Mouse (Mus musculus) intestine, postnatal 0 days (tissue): ENCODE measurements around the gene Map7d1. TPM values are rescaled to one million over a fixed set of nuclear protein-coding genes. Genes with fewer than 3 reads are reported as not detected.

Experiments
- ATAC-seq: fragments of 200-750 bp; cut with Nextera tagmentation; 2 replicates; pipeline ENCODE4 v1.8.0; 2017; ENCODE audit warnings: mild to moderate bottlenecking, moderate TSS enrichment, moderate library complexity
- H3K27ac ChIP-seq: fragments of 300-500 bp; sonication (generic); 2 replicates; pipeline ENCODE4 v1.5.1; 2014; ENCODE audit warnings: mild to moderate bottlenecking, low read depth, low read length, moderate library complexity
- H3K27me3 ChIP-seq: fragments of 300-500 bp; sonication (generic); replicated peaks from 2 replicates; pipeline ENCODE4 v1.6.1; 2014; ENCODE audit warnings: low read length, mixed read lengths; ENCODE audit not compliant: control insufficient read depth, insufficient read depth
- H3K36me3 ChIP-seq: fragments of 300-500 bp; sonication (generic); 2 replicates; pipeline ENCODE4 v1.6.1; 2014; ENCODE audit warnings: mild to moderate bottlenecking, moderate library complexity; ENCODE audit not compliant: control insufficient read depth, insufficient read depth
- H3K4me1 ChIP-seq: fragments of 300-500 bp; sonication (generic); replicated peaks from 2 replicates; pipeline ENCODE4 v1.6.1; 2014; ENCODE audit warnings: antibody characterized with exemption, low read length, mixed read lengths; ENCODE audit not compliant: control insufficient read depth, insufficient read depth
- H3K4me2 ChIP-seq: fragments of 300-500 bp; sonication (generic); replicated peaks from 2 replicates; pipeline ENCODE4 v1.6.1; 2014; ENCODE audit warnings: low read depth, mild to moderate bottlenecking, moderate library complexity
- H3K4me3 ChIP-seq: fragments of 300-500 bp; sonication (generic); 2 replicates; pipeline ENCODE4 v1.5.1; 2014; ENCODE audit warnings: low read depth, low read length
- H3K9ac ChIP-seq: fragments of 300-500 bp; sonication (generic); 2 replicates; pipeline ENCODE4 v1.6.1; 2014; ENCODE audit warnings: mild to moderate bottlenecking, low read depth, low read length
- H3K9me3 ChIP-seq: fragments of 300-500 bp; sonication (generic); 2 replicates; pipeline ENCODE4 v1.6.1; 2016; ENCODE audit warnings: mixed run types; ENCODE audit not compliant: control insufficient read depth
- CTCF ChIP-seq: sonication (generic); IDR thresholded peaks from 2 replicates; pipeline ENCODE4 v1.5.1; 2016; ENCODE audit warnings: low read depth, mild to moderate bottlenecking, control low read depth, antibody characterized with exemption, moderate library complexity
- WGBS: fragments of 180-500 bp; shearing (Covaris S2); extraction: QIAGEN DNeasy Blood & Tissue Kit; methylation state at CpG from one replicate; pipeline ENCODE4 v1.1.7; 2014; 5-methylcytosine and 5-hydroxymethylcytosine counted together
- polyA plus RNA-seq: library from polyadenylated mRNA; unstranded; fragments of >200 nt; fragmentation: Nextera tagmentation; extraction: Ambion mirVana; gene quantifications from 2 replicates; pipeline ENCODE4 v1.2.1, GENCODE M21; 2015

The Map7d1 gene
- polyA plus RNA-seq, 1 experiment from 2014 or later = 12.2 TPM

DNA sequence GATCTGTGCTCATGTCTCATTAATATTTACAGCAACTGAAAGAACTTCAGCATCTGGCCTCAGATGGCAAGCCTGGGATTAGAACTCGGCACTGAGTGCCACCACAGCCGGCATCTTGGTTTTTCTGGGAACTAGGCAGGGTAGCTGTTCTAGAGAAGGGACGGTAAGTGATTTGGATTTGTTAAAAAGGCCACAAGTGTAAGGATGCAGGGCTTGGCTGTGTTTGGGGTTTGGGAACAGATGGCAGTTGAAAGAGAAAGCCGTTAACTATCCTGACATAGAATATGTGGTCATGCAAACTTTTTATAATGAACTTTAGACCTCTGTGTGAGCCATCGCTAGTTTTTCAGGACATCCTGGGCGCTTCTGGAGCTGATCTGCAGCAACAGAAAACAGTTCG lies 5.5 kb upstream of the Map7d1 start:
- Histone ChIP-seq H3K9me3 (no peaks in the 10 kb centered on the region), H3K27me3 (0 out of 2 replicates have a peak, but pooled peaks cover 3% of the 10 kb centered on the region), H3K4me2 (peak overlapping the region; percentile 48; the same call in 1 of the 2 replicates), H3K27ac (no peak overlapping the region), H3K4me3 (0 out of 2 replicates have a peak overlapping the region, but pooled peaks have one; percentile 58), H3K9ac (no peak overlapping the region), H3K36me3 (no peaks in the 10 kb centered on the region), H3K4me1 (peaks cover 6% of the 10 kb centered on the region)
- 47% methylated on average over 7 of the region's 7 CpGs for WGBS
- no peak for ATAC-seq
- no peak for TF ChIP-seq CTCF

DNA sequence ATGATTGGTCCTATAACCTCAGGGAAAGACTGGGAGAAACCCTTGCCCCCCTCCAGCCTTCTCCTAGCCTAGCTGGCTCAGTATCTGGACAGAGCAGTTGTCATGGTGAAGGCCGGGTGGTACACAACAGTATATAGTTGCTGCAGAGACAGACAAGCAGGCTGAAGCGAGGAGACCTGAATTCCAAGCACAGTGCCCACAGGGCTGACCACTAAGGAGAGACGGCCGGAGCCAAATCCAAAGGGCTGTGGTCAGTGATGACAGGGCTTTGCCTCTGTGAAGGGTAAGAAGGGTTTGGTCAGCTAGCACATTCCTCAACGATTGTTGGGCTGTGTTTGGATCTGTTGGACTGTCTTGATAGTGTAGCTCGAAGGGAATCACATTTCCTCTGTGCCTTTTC lies 5.1 kb upstream of the Map7d1 start:
- Histone ChIP-seq H3K9ac (no peak overlapping the region), H3K9me3 (no peaks in the 10 kb centered on the region), H3K27ac (peak overlapping the region; percentile 24; the same call in 1 of the 2 replicates), H3K27me3 (0 out of 2 replicates have a peak, but pooled peaks cover 3% of the 10 kb centered on the region), H3K4me1 (peaks cover 6% of the 10 kb centered on the region), H3K4me3 (no peak overlapping the region), H3K4me2 (peak overlapping the region; percentile 48), H3K36me3 (no peaks in the 10 kb centered on the region)
- TF ChIP-seq CTCF = no peak
- 68% methylated on average over 6 of the region's 6 CpGs for WGBS
- ATAC-seq = no peak

DNA sequence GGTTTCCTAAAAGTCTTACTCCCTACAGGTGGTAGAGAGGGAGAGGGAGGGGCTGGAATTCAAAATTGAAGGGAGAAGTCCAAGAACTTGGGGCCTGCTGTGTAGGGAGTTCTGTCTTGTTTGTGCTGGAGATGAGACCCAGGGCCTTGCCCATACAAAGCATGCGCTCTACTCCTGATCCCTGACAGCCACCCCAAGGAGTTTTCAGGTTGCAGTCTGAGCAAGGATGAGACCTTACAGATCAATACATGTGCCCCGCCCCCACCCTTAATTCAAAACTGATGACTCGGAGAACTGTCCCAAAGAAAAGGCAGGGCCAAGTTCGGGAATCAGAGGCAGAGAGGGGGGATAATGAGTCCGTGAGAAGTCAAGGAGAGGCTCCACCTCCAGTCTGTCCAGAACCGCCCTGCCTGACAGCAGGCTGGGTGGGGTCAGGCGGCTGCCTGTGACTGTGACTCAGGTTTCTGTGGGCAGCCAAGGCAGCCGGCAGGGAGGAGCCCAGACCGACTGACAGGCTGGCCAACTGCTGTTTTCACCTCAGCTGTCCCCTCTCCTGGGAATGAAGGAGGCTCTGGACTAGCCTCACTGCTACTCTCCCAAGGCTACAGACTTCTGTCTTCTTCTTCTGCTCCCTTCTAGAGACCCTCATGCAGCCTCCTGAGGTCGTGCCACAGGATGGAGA lies 4.5 kb upstream of the Map7d1 start:
- peak overlapping the region; percentile 48 for H3K4me2 ChIP-seq
- H3K36me3 ChIP-seq = no peaks in the 10 kb centered on the region
- no peak overlapping the region for H3K9ac ChIP-seq
- peak overlapping the region; percentile 4; the same call in 1 of the 2 replicates for H3K4me3 ChIP-seq
- 0 out of 2 replicates have a peak, but pooled peaks cover 3% of the 10 kb centered on the region for H3K27me3 ChIP-seq
- peaks cover 6% of the 10 kb centered on the region for H3K4me1 ChIP-seq
- peak; percentile 31 for ATAC-seq
- no peak for TF ChIP-seq CTCF
- WGBS = 5% methylated on average over 10 of the region's 10 CpGs
- H3K9me3 ChIP-seq = no peaks in the 10 kb centered on the region
- H3K27ac ChIP-seq = peak overlapping the region; percentile 58; the same call in 1 of the 2 replicates

DNA sequence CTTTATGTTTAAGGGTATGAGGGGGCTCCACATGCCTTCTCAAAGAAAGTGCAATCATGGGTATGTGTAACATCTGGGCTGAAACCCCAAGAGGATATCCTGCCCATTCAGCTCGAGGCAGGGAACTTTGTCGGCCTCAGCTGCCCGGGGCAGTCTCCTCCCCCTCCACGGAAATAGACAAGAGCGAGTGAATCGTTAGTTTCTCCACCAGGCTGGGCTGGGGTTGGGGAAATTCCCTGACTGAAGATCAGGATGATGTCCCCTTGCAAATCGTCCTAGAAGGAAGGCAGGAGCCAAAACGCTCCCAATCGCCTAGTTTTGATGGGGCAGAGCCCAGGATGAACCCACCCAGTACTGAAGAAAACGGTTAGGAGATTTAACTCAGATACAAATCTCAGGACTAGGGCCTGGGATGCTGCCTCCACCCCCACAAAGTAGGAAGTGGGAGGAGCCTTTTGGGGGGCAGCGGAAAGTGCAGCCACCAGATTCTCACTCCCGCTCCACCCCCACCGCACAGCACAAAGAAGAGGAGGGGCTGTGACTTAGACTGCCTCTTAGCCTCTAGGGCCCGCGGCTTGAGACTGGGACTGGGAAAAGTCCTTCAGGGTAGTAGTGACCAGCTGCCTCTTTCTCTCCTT lies 3.5 kb upstream of the Map7d1 start:
- ATAC-seq = no peak
- 10% methylated on average over 15 of the region's 15 CpGs for WGBS
- Histone ChIP-seq H3K27ac (peak overlapping the region; percentile 58), H3K27me3 (0 out of 2 replicates have a peak, but pooled peaks cover 3% of the 10 kb centered on the region), H3K9me3 (no peaks in the 10 kb centered on the region), H3K4me1 (peaks cover 6% of the 10 kb centered on the region), H3K4me3 (no peak overlapping the region; the same call in 1 of the 2 replicates), H3K4me2 (peak overlapping the region; percentile 48), H3K9ac (no peak overlapping the region), H3K36me3 (no peaks in the 10 kb centered on the region)
- TF ChIP-seq CTCF = no peak

- Histone ChIP-seq H3K27ac (peak overlapping the region; percentile 58), H3K9ac (no peak overlapping the region), H3K4me2 (peak overlapping the region; percentile 48; the same call in 1 of the 2 replicates), H3K9me3 (no peaks in the 10 kb centered on the region), H3K36me3 (no peaks in the 10 kb centered on the region), H3K27me3 (0 out of 2 replicates have a peak, but pooled peaks cover 3% of the 10 kb centered on the region), H3K4me3 (no peak overlapping the region; the same call in 1 of the 2 replicates), H3K4me1 (peaks cover 6% of the 10 kb centered on the region)
- no peak for ATAC-seq
- TF ChIP-seq CTCF = 0 out of 2 replicates have a peak, but pooled peaks have one; percentile 10
- 36% methylated on average over 3 of the region's 3 CpGs for WGBS
Measured at GRCm38 (mm10) chr4:126259063-126259462, 2.9 kb upstream of the Map7d1 start.
